Mouse (Mus musculus) bone marrow macrophage, adult 2 months (primary cell): ENCODE data around the gene Abi2.

Experiments
- CTCF ChIP-seq: IDR thresholded peaks from 2 replicates; pipeline ENCODE4 v1.5.1; 2012; ENCODE audit warnings: low read depth, mild to moderate bottlenecking, low read length, moderate library complexity
- POLR2A ChIP-seq: IDR thresholded peaks from 2 replicates; pipeline ENCODE4 v1.6.1; 2012; ENCODE audit warnings: mild to moderate bottlenecking, low read depth, low read length, borderline replicate concordance

- TF ChIP-seq CTCF (no peak), POLR2A (no peak)
Measured at GRCm38 (mm10) chr1:60530636-60531035, 121.2 kb downstream of the Abi2 start.
